Mouse (Mus musculus) midbrain, embryonic 10.5 days (tissue): ENCODE data around the gene Ly6g5b. TPM values are rescaled to one million over a fixed set of nuclear protein-coding genes. Genes with fewer than 3 reads are reported as not detected.

Experiments used
- DNase-seq: peaks from one replicate; pipeline ENCODE4 v3.0.0-alpha.2; 2017; ENCODE audit warnings: low spot score
- H3K27ac ChIP-seq: fragments of 300-500 bp; sonication (generic); replicated peaks from 2 replicates; pipeline ENCODE4 v1.5.1; 2016; ENCODE audit warnings: mild to moderate bottlenecking
- H3K27me3 ChIP-seq: fragments of 300-500 bp; sonication (generic); 2 replicates; pipeline ENCODE4 v1.6.1; 2016; ENCODE audit warnings: low read depth, mild to moderate bottlenecking; ENCODE audit not compliant: poor library complexity, severe bottlenecking
- H3K36me3 ChIP-seq: fragments of 300-500 bp; sonication (generic); 2 replicates; pipeline ENCODE4 v1.6.1; 2016; ENCODE audit warnings: mild to moderate bottlenecking, moderate library complexity
- H3K4me1 ChIP-seq: fragments of 300-500 bp; sonication (generic); 2 replicates; pipeline ENCODE4 v1.6.1; 2016
- H3K4me3 ChIP-seq: fragments of 300-500 bp; sonication (generic); 2 replicates; pipeline ENCODE4 v1.5.1; 2016; ENCODE audit warnings: mild to moderate bottlenecking, moderate library complexity
- H3K9me3 ChIP-seq: fragments of 300-500 bp; sonication (generic); replicated peaks from 2 replicates; pipeline ENCODE4 v1.6.1; 2016; ENCODE audit warnings: mild to moderate bottlenecking
- WGBS: fragments of 180-500 bp; shearing (Covaris S2); methylation state at CpG from one replicate; pipeline ENCODE4 v1.1.7; 2016; 5-methylcytosine and 5-hydroxymethylcytosine counted together
- polyA plus RNA-seq: library from polyadenylated mRNA; unstranded; fragments of >200 nt; fragmentation: Nextera tagmentation; extraction: Ambion mirVana; gene quantifications from 2 replicates; pipeline ENCODE4 v1.2.1, GENCODE M21; 2016

Gene Ly6g5b
- polyA plus RNA-seq, 1 experiment from 2014 or later: 0.99 TPM

- H3K27me3 ChIP-seq: no peaks in the 10 kb centered on the region
- DNase-seq: no peak
- H3K4me1 ChIP-seq: no peaks in the 10 kb centered on the region
- no peak overlapping the region for H3K4me3 ChIP-seq
- no peaks in the 10 kb centered on the region for H3K9me3 ChIP-seq
- 77% methylated on average over 10 of the region's 10 CpGs for WGBS
- H3K36me3 ChIP-seq: peaks cover 88% of the 10 kb centered on the region
- no peak overlapping the region for H3K27ac ChIP-seq
Measured at GRCm38 (mm10) chr17:35100196-35100765, 14.9 kb downstream of the Ly6g5b start.

- DNase-seq: no peak
- 74% methylated on average over 12 of the region's 12 CpGs for WGBS
- peaks cover 99% of the 10 kb centered on the region for H3K36me3 ChIP-seq
- H3K9me3 ChIP-seq: no peaks in the 10 kb centered on the region
- H3K27ac ChIP-seq: no peak overlapping the region
- H3K4me1 ChIP-seq: no peaks in the 10 kb centered on the region
- no peak overlapping the region for H3K4me3 ChIP-seq
- H3K27me3 ChIP-seq: no peaks in the 10 kb centered on the region
Measured at GRCm38 (mm10) chr17:35097164-35097655, 18.0 kb downstream of the Ly6g5b start.

DNA sequence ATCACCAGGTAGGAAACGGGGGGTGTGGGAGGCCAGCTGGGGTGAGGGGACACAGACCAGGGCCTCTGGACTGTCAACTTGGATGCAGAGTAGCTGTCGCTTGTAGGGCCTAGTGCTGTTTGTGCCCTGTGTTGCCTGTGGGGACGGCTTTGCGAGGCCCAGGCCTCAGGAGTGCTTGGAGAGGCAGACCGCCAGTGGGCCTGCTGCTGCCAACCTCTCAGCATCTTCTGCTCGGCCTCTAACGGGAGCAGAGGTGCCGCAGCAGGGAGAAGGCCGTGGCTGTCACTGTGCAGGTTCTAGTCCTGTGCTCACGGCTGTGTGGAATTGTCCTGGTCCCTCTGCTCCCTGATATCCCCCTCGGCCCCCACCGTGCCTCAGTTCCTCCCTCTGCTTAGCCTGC, 18.6 kb downstream of the Ly6g5b start:
- Histone ChIP-seq H3K4me1 (no peaks in the 10 kb centered on the region), H3K36me3 (peaks cover 99% of the 10 kb centered on the region), H3K27ac (no peak overlapping the region), H3K4me3 (no peak overlapping the region), H3K27me3 (no peaks in the 10 kb centered on the region), H3K9me3 (no peaks in the 10 kb centered on the region)
- no peak for DNase-seq
- 82% methylated on average over 12 of the region's 12 CpGs for WGBS

- peaks cover 93% of the 10 kb centered on the region for H3K36me3 ChIP-seq
- H3K9me3 ChIP-seq: no peaks in the 10 kb centered on the region
- H3K27me3 ChIP-seq: no peaks in the 10 kb centered on the region
- 91% methylated on average over 15 of the region's 15 CpGs for WGBS
- no peak for DNase-seq
- no peak overlapping the region for H3K27ac ChIP-seq
- H3K4me1 ChIP-seq: peaks cover 12% of the 10 kb centered on the region
- H3K4me3 ChIP-seq: no peak overlapping the region
Measured at GRCm38 (mm10) chr17:35094475-35095365, 20.5 kb downstream of the Ly6g5b start.

- DNase-seq: no peak
- H3K4me1 ChIP-seq: peaks cover 14% of the 10 kb centered on the region
- no peaks in the 10 kb centered on the region for H3K9me3 ChIP-seq
- no peak overlapping the region for H3K4me3 ChIP-seq
- peaks cover 73% of the 10 kb centered on the region for H3K36me3 ChIP-seq
- no peaks in the 10 kb centered on the region for H3K27me3 ChIP-seq
- no peak overlapping the region for H3K27ac ChIP-seq
- WGBS: 91% methylated on average over 14 of the region's 14 CpGs
Measured at GRCm38 (mm10) chr17:35092403-35093198, 22.6 kb downstream of the Ly6g5b start.

DNA sequence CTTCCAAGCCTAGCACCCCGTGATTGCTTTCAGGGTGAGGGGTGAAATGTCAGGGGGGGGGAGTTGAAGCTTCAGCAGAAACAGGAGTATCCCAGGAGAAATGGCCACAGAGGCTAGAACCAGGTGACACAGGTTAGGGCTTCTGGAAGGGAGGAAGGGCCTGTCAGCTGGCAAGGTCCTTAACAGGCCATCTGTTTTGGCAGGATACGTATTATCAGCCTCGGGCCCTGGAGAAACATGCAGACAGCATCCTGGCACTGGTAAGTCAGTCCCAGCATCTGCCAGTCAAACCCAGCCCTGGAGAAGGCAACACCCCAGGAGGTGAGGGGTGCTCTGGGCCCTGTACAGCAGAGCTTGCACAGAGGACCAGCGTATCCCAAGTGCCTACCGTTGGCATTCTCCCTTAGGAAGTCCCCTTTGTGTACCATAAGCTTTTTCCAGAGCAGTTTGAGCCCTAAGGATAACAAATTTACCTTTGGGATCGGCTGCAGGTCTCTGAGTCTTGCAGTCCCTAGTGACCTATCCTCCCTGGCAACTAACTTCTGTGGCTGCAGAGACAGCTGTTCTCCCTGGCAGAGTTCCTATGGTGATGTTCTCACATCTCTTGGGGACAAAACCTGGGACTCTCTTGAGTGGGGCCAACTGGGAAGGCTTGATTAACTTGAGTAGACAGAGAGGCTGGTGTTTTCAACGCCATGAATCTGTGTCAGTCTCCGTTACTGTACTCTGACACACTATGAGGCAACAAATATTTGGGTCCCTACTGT, 24.9 kb downstream of the Ly6g5b start:
- WGBS: 81% methylated on average over 8 of the region's 8 CpGs
- DNase-seq: no peak
- H3K36me3 ChIP-seq: peaks cover 50% of the 10 kb centered on the region
- peaks cover 14% of the 10 kb centered on the region for H3K4me1 ChIP-seq
- H3K27ac ChIP-seq: peak overlapping the region; percentile 99; the same call in 1 of the 2 replicates
- peak overlapping the region; percentile 82 for H3K4me3 ChIP-seq
- no peaks in the 10 kb centered on the region for H3K9me3 ChIP-seq
- H3K27me3 ChIP-seq: no peaks in the 10 kb centered on the region

- DNase-seq: peak; percentile 95
- 3% methylated on average over 67 of the region's 67 CpGs for WGBS
- H3K9me3 ChIP-seq: no peaks in the 10 kb centered on the region
- peaks cover 14% of the 10 kb centered on the region for H3K4me1 ChIP-seq
- no peaks in the 10 kb centered on the region for H3K27me3 ChIP-seq
- H3K36me3 ChIP-seq: peaks cover 37% of the 10 kb centered on the region
- H3K27ac ChIP-seq: peak within 1 kb of the TSS; percentile 99
- H3K4me3 ChIP-seq: peak within 1 kb of the TSS; percentile 82
Measured at GRCm38 (mm10) chr17:35088825-35089644, 26.2 kb downstream of the Ly6g5b start, which contains the start of gene Abhd16a. Gene Abhd16a (plus strand): TSS chr17:35089263.

DNA sequence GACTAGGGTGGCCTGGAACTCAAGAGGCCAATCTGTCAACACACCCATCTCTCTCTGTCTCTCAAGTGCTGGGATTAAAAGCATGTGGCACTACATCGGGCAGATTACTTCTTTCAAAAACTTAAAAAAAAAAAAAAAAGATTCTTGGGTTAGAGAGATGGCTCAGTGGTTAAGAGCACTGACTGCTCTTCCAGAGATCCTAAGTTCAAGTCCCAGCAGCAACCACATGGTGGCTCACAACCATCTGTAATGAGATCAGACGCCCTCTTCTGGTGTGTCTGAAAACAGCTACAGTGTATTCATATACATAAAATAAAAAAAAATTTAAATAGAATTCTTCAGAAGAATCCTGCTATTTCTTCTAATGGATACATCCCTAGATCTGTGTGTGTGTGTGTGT, 27.1 kb downstream of the Ly6g5b start:
- WGBS: 57% methylated on average over 2 of the region's 2 CpGs

GRCm38 (mm10) chr17:35085208-35085865, 29.9 kb downstream of the Ly6g5b start, which contains the start of gene Ly6g6f:
Gene Ly6g6f (minus strand): TSS chr17:35085610.
- H3K27me3 ChIP-seq: no peaks in the 10 kb centered on the region
- H3K27ac ChIP-seq: no peak within 1 kb of the TSS
- DNase-seq: no peak
- WGBS: 86% methylated on average over 7 of the region's 7 CpGs
- H3K36me3 ChIP-seq: peaks cover under 1% of the 10 kb centered on the region; the same call in 1 of the 2 replicates
- H3K4me1 ChIP-seq: peaks cover 10% of the 10 kb centered on the region
- no peaks in the 10 kb centered on the region for H3K9me3 ChIP-seq
- no peak within 1 kb of the TSS for H3K4me3 ChIP-seq

More for the DNA sequence above, 27.1 kb downstream of the Ly6g5b start:
- Histone ChIP-seq H3K27me3 (no peaks in the 10 kb centered on the region), H3K9me3 (no peaks in the 10 kb centered on the region), H3K36me3 (peaks cover 28% of the 10 kb centered on the region), H3K27ac (no peak overlapping the region), H3K4me3 (no peak overlapping the region), H3K4me1 (peaks cover 14% of the 10 kb centered on the region)
- DNase-seq: no peak

DNA sequence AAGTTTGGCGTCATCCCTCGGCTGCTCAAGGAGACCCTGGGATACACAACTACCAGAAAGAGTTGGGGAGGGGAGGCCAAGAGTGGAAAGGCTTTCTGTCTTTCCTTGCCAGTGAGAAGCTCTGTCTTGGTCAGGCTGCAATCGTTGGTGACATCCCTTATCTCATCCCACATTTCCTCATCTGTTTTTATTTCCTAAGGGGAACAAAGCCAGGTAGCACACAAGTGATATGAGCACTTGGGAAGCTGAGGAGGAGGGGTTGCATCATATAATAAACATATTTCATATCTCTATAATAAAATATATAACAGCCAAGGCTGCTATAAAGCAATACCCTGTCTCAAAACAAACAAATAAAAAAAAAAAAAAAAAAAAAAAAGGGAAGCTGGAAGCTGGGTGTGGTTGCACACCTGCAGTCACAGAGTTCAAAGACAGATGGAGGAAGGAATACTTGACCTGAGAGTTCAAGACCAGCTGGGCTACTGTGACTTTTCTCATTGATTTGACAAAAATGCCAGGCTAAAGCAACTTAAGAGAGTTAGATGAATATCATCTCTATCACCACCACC, 31.2 kb downstream of the Ly6g5b start:
- no peak overlapping the region for H3K4me3 ChIP-seq
- H3K36me3 ChIP-seq: no peaks in the 10 kb centered on the region
- H3K4me1 ChIP-seq: peaks cover 3% of the 10 kb centered on the region; the same call in 1 of the 2 replicates
- no peak overlapping the region for H3K27ac ChIP-seq
- no peaks in the 10 kb centered on the region for H3K9me3 ChIP-seq
- 86% methylated on average over 3 of the region's 3 CpGs for WGBS
- H3K27me3 ChIP-seq: 0 out of 2 replicates have a peak, but pooled peaks cover under 1% of the 10 kb centered on the region
- no peak for DNase-seq
